Mouse (Mus musculus): ENCODE measurements around the gene Tmc1. TPM values are rescaled to one million over a fixed set of nuclear protein-coding genes. Genes with fewer than 3 reads are reported as not detected.

Tmc1 gene
- total RNA-seq (2023): not detected in 2 replicates

GRCm38 (mm10) chr19:20953874-20954273 lies at the start of gene Tmc1:
Gene Tmc1, minus strand, starts transcription at chr19:20954202.

Other genes starting within 250 kb of the Tmc1 start
- not detected in 2 replicates for gene Aldh1a7, start 226.6 kb downstream of the Tmc1 start, total RNA-seq (2023)